Mouse (Mus musculus): Measurements from ENCODE around the gene Txn1. TPM values are rescaled to one million over a fixed set of nuclear protein-coding genes. Genes with fewer than 3 reads are reported as not detected.

Txn1 gene
- polyA plus RNA-seq, 1 experiment from 2014 or later, result 406 TPM

DNA sequence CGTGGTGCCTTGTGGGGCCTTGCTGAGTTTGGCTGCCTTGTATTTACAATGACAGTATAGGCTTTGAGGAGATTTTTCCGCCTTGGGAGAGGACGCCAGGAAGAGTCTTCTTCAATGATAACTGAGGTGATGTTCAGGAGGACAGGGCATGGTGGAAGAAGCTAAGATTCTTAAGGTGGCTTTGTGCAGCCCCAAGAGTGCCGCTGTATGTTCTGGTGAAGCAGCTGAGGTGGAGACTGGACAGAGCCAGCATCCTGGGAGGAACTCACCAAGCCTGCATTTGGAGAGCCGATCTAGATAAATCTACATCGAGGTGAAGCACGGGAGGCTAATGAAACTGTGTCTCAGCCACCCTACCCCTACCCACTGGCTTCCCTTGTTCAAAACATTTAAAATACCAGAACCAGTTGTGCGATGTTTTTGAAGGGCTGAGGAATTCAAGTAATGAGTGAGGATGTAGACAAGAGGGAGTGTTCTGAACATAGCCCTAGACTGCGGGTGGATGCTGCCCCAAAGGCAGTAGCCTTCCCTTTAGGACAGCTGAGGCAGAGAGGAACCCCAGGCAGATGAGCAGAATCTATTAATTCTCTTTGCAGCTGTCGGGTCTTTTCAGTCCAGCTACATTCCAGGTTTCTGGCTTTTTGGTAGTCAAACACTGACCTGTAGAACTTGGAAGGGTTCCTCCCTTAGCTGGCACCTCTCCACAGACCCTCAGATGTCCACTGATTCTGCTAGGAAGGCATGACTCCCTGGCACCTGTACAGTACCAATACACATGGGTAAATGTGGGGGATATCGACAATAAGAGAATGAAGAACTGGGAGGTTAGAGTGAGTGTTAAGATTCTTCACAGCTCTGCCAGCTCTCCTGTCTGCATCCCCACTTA, 1.2 kb upstream of the Txn1 start:
- Histone ChIP-seq H3K9me3 (no peaks in the 10 kb centered on the region), H3K4me2 (peak overlapping the region; percentile 77), H3K36me3 (0 out of 2 replicates have a peak, but pooled peaks cover 2% of the 10 kb centered on the region), H3K9ac (peak overlapping the region; percentile 73), H3K4me3 (peak overlapping the region; percentile 83), H3K27ac (peak overlapping the region; percentile 93), H3K27me3 (peaks cover 4% of the 10 kb centered on the region; the same call in 1 of the 2 replicates), H3K4me1 (peaks cover 32% of the 10 kb centered on the region)
- WGBS, result 34% methylated on average over 11 of the region's 11 CpGs
- ATAC-seq (ENCODE audit: insufficient number of reproducible peaks, insufficient read depth, low FRiP score, low TSS enrichment, low read depth), result no peak

DNA sequence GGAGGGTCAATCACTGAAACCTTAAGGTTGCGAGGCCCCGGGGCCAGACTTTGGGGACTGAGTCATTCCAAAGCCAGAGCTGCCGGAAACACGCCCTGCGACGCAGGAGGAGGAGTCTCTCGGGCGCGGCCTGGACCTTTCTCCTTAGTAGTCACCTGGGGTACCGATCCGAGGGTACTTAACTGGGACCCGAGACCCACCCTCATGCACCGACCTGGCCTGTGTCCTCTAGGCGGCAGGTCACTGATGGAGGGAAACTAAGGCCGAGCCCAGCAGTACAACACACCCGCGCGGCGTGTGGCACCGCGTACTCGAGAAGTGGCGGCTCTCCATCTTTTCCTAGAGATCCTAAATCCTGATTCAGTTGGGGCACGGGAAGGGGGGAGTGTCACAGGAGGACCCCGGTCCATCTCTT, 660 bp downstream of the Txn1 start:
- under 1% methylated on average over 25 of the region's 25 CpGs for WGBS
- Histone ChIP-seq H3K27me3 (peaks cover 4% of the 10 kb centered on the region; the same call in 1 of the 2 replicates), H3K4me1 (peaks cover 33% of the 10 kb centered on the region), H3K9ac (peak overlapping the region; percentile 88), H3K4me3 (peak overlapping the region; percentile 83), H3K36me3 (peaks cover 18% of the 10 kb centered on the region), H3K4me2 (peak overlapping the region; percentile 73), H3K27ac (peak overlapping the region; percentile 93), H3K9me3 (no peaks in the 10 kb centered on the region)
- ATAC-seq (ENCODE audit: insufficient number of reproducible peaks, insufficient read depth, low FRiP score, low TSS enrichment, low read depth), result no peak

DNA sequence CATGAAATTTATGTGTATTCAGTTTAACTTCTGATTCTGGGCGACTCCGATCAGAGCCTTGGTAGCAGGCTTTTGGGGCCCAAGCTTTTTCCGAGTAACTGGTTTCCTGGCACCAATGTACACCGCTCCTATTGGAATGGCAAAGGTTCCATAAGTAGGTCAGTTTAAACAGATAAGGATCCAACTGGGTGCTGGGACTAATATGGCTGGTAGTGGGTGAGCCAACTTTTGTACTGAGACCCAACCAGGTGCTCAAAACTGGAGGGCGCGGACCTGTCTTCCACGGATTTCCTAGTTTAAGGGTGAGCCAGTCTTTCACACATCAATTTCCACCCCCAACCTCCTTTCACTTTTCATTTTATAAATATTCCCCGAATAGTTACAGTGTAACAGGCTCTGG, 1.2 kb downstream of the Txn1 start:
- WGBS, result 77% methylated on average over 8 of the region's 8 CpGs
- H3K9me3 ChIP-seq, result no peaks in the 10 kb centered on the region
- peak overlapping the region; percentile 83 for H3K4me3 ChIP-seq
- peak overlapping the region; percentile 93; the same call in 1 of the 2 replicates for H3K27ac ChIP-seq
- ATAC-seq (ENCODE audit: insufficient number of reproducible peaks, insufficient read depth, low FRiP score, low TSS enrichment, low read depth), result no peak
- H3K27me3 ChIP-seq, result peaks cover 4% of the 10 kb centered on the region; the same call in 1 of the 2 replicates
- peaks cover 24% of the 10 kb centered on the region for H3K36me3 ChIP-seq
- peaks cover 36% of the 10 kb centered on the region for H3K4me1 ChIP-seq
- H3K4me2 ChIP-seq, result peak overlapping the region; percentile 73
- H3K9ac ChIP-seq, result peak overlapping the region; percentile 88

DNA sequence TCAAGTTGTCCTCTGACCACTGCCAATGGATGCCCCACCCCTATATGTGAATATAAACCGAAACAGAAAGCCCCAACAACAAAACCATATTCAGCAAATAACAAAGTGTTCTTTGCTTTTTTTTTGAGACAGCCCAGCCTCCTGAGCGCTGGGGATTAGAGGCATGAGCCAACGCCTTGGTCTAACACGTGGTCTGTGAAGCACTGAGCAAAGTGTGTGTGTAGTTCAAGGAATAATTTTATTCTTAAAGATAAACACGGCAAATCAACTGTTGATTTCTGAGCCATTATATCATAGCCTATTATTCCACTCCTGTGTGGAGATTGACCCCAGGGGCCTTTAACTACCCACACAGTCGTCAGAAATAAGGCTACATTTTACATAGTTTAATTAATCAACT, 1.6 kb downstream of the Txn1 start:
- peaks cover 4% of the 10 kb centered on the region; the same call in 1 of the 2 replicates for H3K27me3 ChIP-seq
- 75% methylated on average over 6 of the region's 6 CpGs for WGBS
- H3K9ac ChIP-seq, result no peak overlapping the region
- ATAC-seq (ENCODE audit: insufficient number of reproducible peaks, insufficient read depth, low FRiP score, low TSS enrichment, low read depth), result no peak
- H3K36me3 ChIP-seq, result peaks cover 28% of the 10 kb centered on the region
- H3K4me3 ChIP-seq, result peak overlapping the region; percentile 83
- H3K27ac ChIP-seq, result no peak overlapping the region
- peak overlapping the region; percentile 73 for H3K4me2 ChIP-seq
- H3K9me3 ChIP-seq, result no peaks in the 10 kb centered on the region
- H3K4me1 ChIP-seq, result peaks cover 36% of the 10 kb centered on the region

DNA sequence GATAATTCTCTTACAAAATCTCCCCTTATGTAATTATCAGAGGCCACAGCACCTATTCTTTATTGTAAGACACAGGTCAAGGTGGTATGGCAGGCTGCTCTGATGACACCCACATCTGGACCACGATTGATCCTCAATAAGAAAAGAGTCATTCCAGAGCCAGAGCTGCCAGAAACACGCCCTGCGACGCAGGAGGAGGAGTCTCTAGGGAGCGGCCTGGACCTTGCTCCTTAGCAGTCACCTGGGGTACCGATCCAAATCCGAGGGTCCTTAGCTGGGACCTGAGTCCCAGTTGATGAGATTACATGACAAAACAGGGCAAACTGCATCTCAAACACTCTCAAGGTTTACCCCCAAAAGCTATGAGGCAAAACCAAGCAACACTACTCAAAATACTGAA, 2.4 kb downstream of the Txn1 start:
- no peaks in the 10 kb centered on the region for H3K9me3 ChIP-seq
- no peak overlapping the region for H3K9ac ChIP-seq
- no peak for ATAC-seq (ENCODE audit: insufficient number of reproducible peaks, insufficient read depth, low FRiP score, low TSS enrichment, low read depth)
- WGBS, result 90% methylated on average over 7 of the region's 7 CpGs
- H3K27ac ChIP-seq, result no peak overlapping the region
- peaks cover 4% of the 10 kb centered on the region; the same call in 1 of the 2 replicates for H3K27me3 ChIP-seq
- peaks cover 35% of the 10 kb centered on the region for H3K36me3 ChIP-seq
- H3K4me1 ChIP-seq, result peaks cover 36% of the 10 kb centered on the region
- 0 out of 2 replicates have a peak overlapping the region, but pooled peaks have one; percentile 18 for H3K4me2 ChIP-seq
- H3K4me3 ChIP-seq, result no peak overlapping the region

DNA sequence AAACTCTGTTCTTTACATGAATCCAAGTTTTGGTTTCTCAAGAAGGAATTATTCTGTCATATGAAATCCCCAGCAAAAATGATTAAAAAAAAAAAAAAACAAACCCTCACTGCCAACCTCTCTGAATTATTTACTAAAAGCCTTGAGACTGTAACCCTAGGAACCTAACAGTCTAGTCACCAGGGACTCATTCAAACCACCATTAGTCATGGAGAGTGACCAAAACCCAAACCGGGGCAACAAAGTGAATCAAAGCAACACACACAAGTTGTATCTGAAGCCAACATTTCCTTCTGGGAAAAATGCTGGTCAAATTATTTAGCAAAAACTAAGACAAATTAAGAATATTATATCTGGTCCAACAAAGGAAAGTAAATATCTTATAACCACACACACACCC, 3.3 kb downstream of the Txn1 start:
- H3K9me3 ChIP-seq, result no peaks in the 10 kb centered on the region
- no peak overlapping the region for H3K9ac ChIP-seq
- peaks cover 4% of the 10 kb centered on the region; the same call in 1 of the 2 replicates for H3K27me3 ChIP-seq
- H3K27ac ChIP-seq, result no peak overlapping the region
- no peak overlapping the region for H3K4me2 ChIP-seq
- 80% methylated on average over 1 of the region's 1 CpGs for WGBS
- peaks cover 38% of the 10 kb centered on the region for H3K4me1 ChIP-seq
- no peak overlapping the region for H3K4me3 ChIP-seq
- ATAC-seq (ENCODE audit: insufficient number of reproducible peaks, insufficient read depth, low FRiP score, low TSS enrichment, low read depth), result no peak
- H3K36me3 ChIP-seq, result peaks cover 43% of the 10 kb centered on the region

DNA sequence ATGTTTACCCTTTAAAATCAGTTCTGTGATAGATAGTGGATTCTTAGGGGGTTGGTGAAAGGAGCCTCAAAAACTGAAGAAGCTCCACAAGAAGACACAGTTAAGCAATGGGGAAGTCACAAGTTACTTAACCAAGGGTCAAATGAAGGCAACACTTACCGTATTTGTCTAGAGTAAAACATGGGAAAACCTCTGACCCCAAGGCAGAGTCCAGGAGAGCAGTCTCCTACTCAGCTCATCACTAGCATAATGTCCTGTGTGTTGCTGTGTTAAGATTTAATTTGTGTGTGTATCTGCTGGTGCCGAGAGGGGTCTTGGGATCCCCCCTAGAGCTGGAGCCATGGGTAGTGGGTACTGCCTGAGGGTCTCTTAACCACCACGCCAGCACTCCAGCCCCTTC, 3.8 kb downstream of the Txn1 start:
- no peak overlapping the region for H3K4me2 ChIP-seq
- no peak for ATAC-seq (ENCODE audit: insufficient number of reproducible peaks, insufficient read depth, low FRiP score, low TSS enrichment, low read depth)
- no peak overlapping the region for H3K4me3 ChIP-seq
- no peak overlapping the region for H3K27ac ChIP-seq
- peaks cover under 1% of the 10 kb centered on the region; the same call in 1 of the 2 replicates for H3K27me3 ChIP-seq
- no peak overlapping the region for H3K9ac ChIP-seq
- no peaks in the 10 kb centered on the region for H3K9me3 ChIP-seq
- peaks cover 48% of the 10 kb centered on the region for H3K36me3 ChIP-seq
- peaks cover 39% of the 10 kb centered on the region for H3K4me1 ChIP-seq
- WGBS, result 90% methylated on average over 3 of the region's 3 CpGs

DNA sequence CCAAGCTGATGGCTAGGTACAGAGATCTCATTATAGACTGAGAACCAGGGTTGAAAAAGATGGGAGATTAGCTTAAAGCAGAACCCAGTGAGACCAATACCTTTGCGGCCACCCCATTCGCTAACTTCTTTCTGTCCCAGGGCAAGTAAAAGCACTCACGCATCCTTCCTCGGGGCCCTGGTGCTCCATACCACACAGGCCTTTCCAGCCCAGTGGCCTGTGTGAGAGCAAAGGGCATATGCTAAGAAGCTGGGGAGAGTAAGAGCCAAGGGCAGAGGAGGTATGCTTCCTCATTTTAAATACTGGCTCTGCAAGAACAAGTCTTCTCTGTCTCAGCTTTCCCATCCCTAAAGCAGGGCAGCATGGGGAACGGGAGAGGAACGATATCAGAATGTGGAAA, 6.3 kb downstream of the Txn1 start:
- WGBS, result 88% methylated on average over 6 of the region's 6 CpGs
- Histone ChIP-seq H3K36me3 (peaks cover 70% of the 10 kb centered on the region), H3K4me1 (peaks cover 25% of the 10 kb centered on the region)

DNA sequence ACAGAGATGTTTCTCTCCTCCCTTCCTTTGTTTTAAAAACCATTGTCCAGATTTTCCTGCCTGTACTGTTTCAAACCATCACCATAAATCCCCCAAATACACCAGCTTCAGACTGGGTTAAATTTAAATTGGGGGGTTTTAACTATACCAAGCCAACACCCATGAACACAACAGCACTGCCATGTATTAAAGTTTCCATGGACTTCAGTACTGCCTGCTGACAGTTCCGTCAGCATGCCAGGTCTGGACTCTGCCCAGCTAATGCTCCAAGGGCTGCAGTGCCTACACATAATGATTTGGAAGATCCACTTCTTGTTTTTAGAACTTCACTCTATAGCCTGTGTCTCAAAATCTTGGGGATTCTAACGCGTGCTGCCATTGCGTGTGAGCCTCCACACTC, 8.7 kb downstream of the Txn1 start:
- Histone ChIP-seq H3K4me2 (no peak overlapping the region), H3K4me3 (no peak overlapping the region), H3K27ac (no peak overlapping the region), H3K4me1 (0 out of 2 replicates have a peak, but pooled peaks cover 10% of the 10 kb centered on the region), H3K27me3 (no peaks in the 10 kb centered on the region), H3K9me3 (no peaks in the 10 kb centered on the region), H3K36me3 (peaks cover 91% of the 10 kb centered on the region), H3K9ac (0 out of 2 replicates have a peak overlapping the region, but pooled peaks have one; percentile 21)
- no peak for ATAC-seq (ENCODE audit: insufficient number of reproducible peaks, insufficient read depth, low FRiP score, low TSS enrichment, low read depth)
- 94% methylated on average over 4 of the region's 4 CpGs for WGBS

More for the DNA sequence above, 6.3 kb downstream of the Txn1 start:
- Histone ChIP-seq H3K4me3 (no peak overlapping the region), H3K27ac (no peak overlapping the region), H3K27me3 (no peaks in the 10 kb centered on the region), H3K9me3 (no peaks in the 10 kb centered on the region), H3K4me2 (no peak overlapping the region), H3K9ac (no peak overlapping the region)
- no peak for ATAC-seq (ENCODE audit: insufficient number of reproducible peaks, insufficient read depth, low FRiP score, low TSS enrichment, low read depth)

DNA sequence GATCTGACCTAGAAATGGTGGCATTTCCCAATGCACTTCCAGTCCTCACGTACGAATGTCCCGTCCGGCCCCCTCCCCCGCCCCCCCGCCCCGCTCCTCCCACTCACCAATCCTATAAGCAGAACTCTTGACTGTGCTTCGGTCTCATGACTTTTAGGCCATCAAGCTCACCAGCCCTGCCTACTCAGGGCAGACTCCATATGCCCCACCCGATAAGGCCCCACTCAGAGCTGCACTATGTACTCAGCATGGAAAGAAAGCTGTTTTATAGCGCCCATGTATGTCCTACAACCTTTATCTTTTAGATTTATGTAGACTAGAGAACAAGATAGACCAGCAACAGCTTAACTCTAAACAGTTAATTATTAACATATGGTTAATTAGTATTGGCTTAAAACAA, 9.2 kb downstream of the Txn1 start:
- H3K4me3 ChIP-seq, result no peak overlapping the region
- H3K4me2 ChIP-seq, result no peak overlapping the region
- peaks cover 93% of the 10 kb centered on the region for H3K36me3 ChIP-seq
- H3K27ac ChIP-seq, result no peak overlapping the region
- no peak overlapping the region for H3K9ac ChIP-seq
- no peaks in the 10 kb centered on the region for H3K9me3 ChIP-seq
- no peak for ATAC-seq (ENCODE audit: insufficient number of reproducible peaks, insufficient read depth, low FRiP score, low TSS enrichment, low read depth)
- H3K4me1 ChIP-seq, result 0 out of 2 replicates have a peak, but pooled peaks cover 10% of the 10 kb centered on the region
- no peaks in the 10 kb centered on the region for H3K27me3 ChIP-seq
- WGBS, result 88% methylated on average over 10 of the region's 10 CpGs

DNA sequence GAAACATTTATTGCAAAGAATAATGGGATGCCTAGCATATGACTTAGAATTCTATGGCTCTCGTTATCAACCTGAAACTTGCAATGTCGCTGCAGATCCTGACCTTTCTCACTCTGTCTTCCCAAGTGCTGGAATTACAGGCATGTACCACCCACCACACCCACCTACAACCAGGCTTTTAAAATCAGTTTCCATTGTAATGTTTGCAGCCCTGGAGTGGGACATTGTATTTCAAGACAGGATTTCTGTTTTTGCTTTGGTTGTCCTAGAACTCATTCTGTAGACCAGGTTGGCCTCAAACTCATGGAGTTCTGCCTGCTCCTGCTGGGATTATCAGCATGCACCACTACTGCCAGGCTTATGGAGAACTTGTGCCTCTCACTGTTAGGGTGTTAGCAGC, 13.3 kb downstream of the Txn1 start:
- peaks cover 56% of the 10 kb centered on the region for H3K36me3 ChIP-seq
- WGBS, result 85% methylated on average over 2 of the region's 2 CpGs
- ATAC-seq (ENCODE audit: insufficient number of reproducible peaks, insufficient read depth, low FRiP score, low TSS enrichment, low read depth), result no peak

DNA sequence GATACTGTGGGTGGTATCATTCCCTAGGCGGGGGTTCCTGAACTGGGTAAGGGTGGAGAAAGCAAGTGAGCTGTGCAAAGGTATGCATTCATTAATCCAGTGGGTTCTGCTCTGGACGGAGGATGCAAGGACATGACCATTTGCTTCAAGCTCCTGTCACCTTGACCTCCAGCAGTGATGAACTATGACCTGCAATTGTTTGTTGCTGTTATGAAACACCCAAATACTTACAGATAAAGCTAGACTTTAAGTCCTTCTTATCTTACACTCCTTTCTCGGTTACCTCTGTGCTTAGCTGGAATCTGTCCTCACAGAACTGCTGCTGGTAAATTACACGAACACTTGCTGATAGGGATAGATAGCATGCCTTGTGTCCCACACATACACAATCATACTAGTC, 15.6 kb downstream of the Txn1 start:
- WGBS, result 82% methylated on average over 4 of the region's 4 CpGs
- H3K27ac ChIP-seq, result no peak overlapping the region
- H3K4me2 ChIP-seq, result no peak overlapping the region

More for the DNA sequence above, 13.3 kb downstream of the Txn1 start:
- Histone ChIP-seq H3K27me3 (no peaks in the 10 kb centered on the region), H3K27ac (no peak overlapping the region), H3K4me2 (no peak overlapping the region), H3K9ac (no peak overlapping the region), H3K4me3 (no peak overlapping the region), H3K4me1 (0 out of 2 replicates have a peak, but pooled peaks cover 5% of the 10 kb centered on the region), H3K9me3 (no peaks in the 10 kb centered on the region)

More for the DNA sequence above, 15.6 kb downstream of the Txn1 start:
- Histone ChIP-seq H3K4me3 (no peak overlapping the region), H3K4me1 (no peaks in the 10 kb centered on the region), H3K9me3 (no peaks in the 10 kb centered on the region), H3K36me3 (peaks cover 36% of the 10 kb centered on the region), H3K9ac (no peak overlapping the region), H3K27me3 (no peaks in the 10 kb centered on the region)
- ATAC-seq (ENCODE audit: insufficient number of reproducible peaks, insufficient read depth, low FRiP score, low TSS enrichment, low read depth), result no peak
